Mouse (Mus musculus) brown adipose tissue, adult 24 weeks (tissue): ENCODE data around the gene Fez1. TPM values are rescaled to one million over a fixed set of nuclear protein-coding genes. Genes with fewer than 3 reads are reported as not detected.

Experiments
- H3K27ac ChIP-seq: fragments of 200-500 bp; replicated peaks from 2 replicates; pipeline ENCODE4 v1.5.1; 2012; ENCODE audit warnings: low read depth, mild to moderate bottlenecking, low read length
- H3K4me1 ChIP-seq: fragments of 200-500 bp; 2 replicates; pipeline ENCODE4 v1.6.1; 2012; ENCODE audit warnings: low read length, mixed read lengths; ENCODE audit not compliant: control insufficient read depth, insufficient read depth, insufficient read length
- H3K4me3 ChIP-seq: fragments of 200-500 bp; 2 replicates; pipeline ENCODE4 v1.5.1; 2012; ENCODE audit warnings: low read depth, mild to moderate bottlenecking, low read length, moderate library complexity; ENCODE audit not compliant: insufficient read depth
- polyA plus RNA-seq: library from polyadenylated mRNA; stranded (reverse); fragments of >200 nt; gene quantifications from 2 replicates; pipeline ENCODE4 v1.2.4, GENCODE M21; 2012; ENCODE audit not compliant: missing spikeins, insufficient read depth, insufficient read length

Fez1 gene
- 1.9 and 4.8 TPM in 2 replicates for polyA plus RNA-seq

DNA sequence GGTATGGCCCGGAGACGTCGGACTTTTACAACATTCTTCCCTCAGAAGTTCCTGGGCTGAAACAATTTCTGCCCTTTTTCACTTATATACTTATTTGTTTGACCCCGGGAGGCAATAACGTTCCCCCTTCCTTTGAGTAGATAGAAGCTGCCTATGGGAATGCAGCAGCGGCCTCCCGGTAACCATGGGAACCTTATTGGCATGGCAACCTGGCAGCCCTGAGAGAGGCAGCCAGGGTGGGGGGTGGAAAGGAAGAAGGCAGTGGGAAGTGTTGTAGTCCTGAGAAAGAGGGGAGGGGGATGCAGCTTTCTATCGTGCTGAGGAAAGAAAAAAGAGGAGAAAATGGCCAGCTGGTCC lies at the start of gene Fez1:
Fez1 (plus strand) TSS at position 221 of the 357 bp plus-strand sequence.
- Histone ChIP-seq H3K27ac (no peak within 1 kb of the TSS), H3K4me3 (no peak within 1 kb of the TSS), H3K4me1 (no peaks in the 10 kb centered on the region)

DNA sequence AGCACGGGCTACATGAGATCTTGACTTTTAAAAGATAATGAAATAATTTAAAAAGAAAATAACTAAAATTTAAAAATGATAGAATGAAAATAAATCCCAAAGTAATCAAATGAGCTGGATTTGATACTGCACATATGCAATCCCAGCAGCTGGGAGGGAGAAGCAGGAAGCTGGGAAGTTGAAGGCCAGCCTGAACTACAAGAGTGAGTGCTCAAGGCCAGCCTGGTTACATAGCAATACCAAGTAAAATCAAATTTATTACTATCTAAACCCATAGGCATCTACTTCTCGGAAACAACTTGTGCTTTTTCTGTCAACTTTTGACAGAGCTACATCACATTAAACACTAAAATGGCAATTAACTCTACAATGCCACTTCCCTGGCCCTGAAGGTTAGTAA lies 37.7 kb upstream of the Fez1 start:
- Histone ChIP-seq H3K27ac (no peak overlapping the region), H3K4me3 (no peak overlapping the region), H3K4me1 (no peaks in the 10 kb centered on the region)

DNA sequence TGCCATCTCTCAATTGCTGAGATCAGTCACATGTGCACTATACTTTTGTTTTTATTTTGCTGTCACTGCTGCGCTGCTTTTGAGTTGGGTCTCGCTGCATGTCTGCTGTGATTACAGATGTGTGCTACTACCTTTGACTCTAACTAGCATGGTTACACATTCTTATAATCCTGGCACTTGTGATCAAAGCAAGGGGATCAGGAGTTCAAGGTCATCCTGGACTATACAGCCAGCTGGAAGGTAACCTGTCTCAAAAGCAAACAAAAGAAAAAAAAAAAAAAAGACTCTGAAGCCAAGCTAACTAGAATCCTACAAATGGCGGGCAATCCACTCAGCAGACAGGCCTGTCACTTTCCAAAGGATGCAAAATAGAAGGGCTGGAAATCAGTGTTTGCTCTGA lies 29.5 kb upstream of the Fez1 start:
- H3K4me3 ChIP-seq: no peak overlapping the region

DNA sequence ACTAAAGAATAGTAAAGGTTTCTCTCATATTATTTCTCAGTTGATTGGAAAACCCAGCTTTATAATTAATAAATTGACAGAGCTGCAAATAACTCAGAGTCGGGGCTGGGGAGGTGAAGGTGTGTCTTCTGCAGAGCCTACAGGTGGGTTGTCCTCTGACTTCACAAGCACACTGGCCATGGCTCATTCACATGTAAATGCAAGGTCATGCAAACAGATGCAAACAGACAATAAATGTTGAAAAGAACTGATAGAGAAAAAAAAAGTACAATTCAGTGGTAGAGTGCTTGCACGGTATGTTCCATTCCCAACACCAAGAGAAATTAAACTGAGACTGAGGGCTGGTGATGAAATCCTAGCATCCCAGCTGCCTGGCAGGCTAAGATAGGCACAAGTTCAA lies 27.2 kb upstream of the Fez1 start:
- no peaks in the 10 kb centered on the region; the same call in 1 of the 2 replicates for H3K4me1 ChIP-seq
- H3K27ac ChIP-seq: no peak overlapping the region
- H3K4me3 ChIP-seq: no peak overlapping the region

More for the DNA sequence above, 29.5 kb upstream of the Fez1 start:
- Histone ChIP-seq H3K4me1 (no peaks in the 10 kb centered on the region; the same call in 1 of the 2 replicates), H3K27ac (no peak overlapping the region)

DNA sequence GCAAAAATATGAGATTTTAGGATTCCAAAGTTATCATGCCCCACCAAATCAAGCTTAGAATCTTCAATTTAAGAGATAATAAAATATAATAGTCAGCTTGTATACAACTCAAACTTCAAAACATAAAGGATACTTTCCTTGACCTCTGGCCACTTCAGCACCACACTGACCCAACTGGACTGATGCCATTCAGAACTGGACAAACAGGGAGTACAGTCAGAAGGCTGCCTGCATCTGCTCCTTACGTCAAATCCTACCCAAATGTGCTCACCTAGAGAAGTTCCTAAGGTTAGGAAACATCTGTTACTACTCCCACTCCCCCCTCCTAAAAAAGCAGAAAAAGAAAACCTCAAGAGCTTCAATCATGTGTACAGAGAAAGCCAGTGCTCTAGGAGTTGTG lies 26.1 kb upstream of the Fez1 start:
- 0 out of 2 replicates have a peak overlapping the region, but pooled peaks have one; percentile 39 for H3K27ac ChIP-seq
- H3K4me3 ChIP-seq: no peak overlapping the region
- no peaks in the 10 kb centered on the region; the same call in 1 of the 2 replicates for H3K4me1 ChIP-seq

DNA sequence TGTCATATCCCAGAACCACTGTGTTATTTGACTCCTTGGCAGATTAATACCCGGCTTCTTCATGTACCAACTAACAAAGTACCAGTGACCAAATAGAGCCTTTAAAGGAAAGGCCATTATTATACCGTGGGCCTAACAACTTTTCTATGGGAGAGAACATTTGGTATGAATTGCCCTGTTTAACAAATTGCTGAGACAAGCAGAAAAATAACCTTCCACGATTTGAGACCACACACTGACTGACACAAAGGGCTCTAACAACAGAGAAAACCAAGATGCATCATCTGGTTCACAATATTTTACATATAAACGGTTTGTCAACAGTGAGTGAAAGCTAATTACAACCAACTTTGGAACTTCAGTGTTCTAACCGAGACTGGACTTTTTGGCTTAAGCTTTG lies 25.4 kb upstream of the Fez1 start:
- Histone ChIP-seq H3K27ac (peak overlapping the region; percentile 73; the same call in 1 of the 2 replicates), H3K4me1 (no peaks in the 10 kb centered on the region; the same call in 1 of the 2 replicates), H3K4me3 (peak overlapping the region; percentile 94)

DNA sequence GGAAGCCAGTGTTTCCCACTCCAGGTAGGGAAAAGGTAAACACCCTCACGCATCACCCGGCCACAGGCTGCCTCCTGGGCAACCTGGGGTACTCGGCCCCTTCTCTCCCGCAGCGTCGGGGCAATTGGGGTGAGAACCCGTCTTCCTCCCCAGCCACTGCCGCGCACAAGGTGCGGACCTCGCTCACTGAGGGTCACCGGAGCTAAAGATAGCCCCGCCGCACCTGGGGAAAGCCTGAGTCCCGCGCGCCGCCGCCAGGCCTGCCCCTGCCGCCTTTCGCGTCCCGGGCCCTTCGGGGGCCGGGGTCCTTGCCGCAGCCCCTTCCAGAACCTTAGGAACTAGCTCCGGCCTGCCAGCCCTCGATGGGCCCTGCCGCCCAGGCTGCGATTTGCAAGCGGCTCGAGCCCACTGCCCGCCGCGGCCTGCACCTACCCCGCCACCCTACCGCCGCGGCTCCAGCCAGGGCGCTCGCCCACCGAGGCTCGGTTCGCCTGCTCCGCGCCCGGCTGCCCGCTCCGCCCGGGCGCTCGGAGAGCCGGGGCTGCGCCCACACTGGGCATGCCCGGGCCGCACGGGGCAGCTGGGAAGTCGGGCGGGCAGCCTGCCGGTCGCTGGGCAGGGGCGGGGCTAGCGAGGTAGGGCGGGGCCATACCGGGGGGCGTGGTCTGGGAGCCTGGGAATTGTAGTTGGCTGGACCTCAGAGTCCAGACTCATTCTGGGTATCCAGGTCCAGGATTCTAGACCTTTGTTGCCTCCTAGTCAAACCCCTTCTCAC lies 24.7 kb upstream of the Fez1 start, which contains the start of gene Ei24:
Ei24 (minus strand) TSS at position 613 of the 775 bp plus-strand sequence.
- Histone ChIP-seq H3K4me3 (peak within 1 kb of the TSS; percentile 94), H3K27ac (peak within 1 kb of the TSS; percentile 73), H3K4me1 (no peaks in the 10 kb centered on the region; the same call in 1 of the 2 replicates)

DNA sequence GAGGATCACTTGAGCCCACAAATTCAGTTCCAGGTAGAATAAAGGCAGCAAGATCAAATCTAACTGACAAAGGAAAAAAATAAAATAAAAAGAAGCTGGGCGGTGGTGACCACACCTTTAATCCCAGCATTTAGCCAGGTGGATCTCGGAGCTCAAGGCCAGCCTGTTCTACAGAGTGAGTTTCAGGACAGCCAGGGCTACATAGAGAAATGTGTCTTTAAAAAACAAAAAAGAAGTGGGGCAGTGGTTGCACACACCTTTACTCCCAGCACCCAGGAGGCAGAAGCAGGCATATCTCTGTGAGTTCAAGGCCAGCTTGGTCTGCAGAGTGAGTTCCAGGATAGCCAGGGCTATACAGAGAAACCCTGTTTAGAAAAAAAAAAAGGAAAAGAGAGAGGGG lies 19.7 kb upstream of the Fez1 start:
- no peak overlapping the region for H3K27ac ChIP-seq
- no peak overlapping the region for H3K4me3 ChIP-seq
- H3K4me1 ChIP-seq: no peaks in the 10 kb centered on the region

DNA sequence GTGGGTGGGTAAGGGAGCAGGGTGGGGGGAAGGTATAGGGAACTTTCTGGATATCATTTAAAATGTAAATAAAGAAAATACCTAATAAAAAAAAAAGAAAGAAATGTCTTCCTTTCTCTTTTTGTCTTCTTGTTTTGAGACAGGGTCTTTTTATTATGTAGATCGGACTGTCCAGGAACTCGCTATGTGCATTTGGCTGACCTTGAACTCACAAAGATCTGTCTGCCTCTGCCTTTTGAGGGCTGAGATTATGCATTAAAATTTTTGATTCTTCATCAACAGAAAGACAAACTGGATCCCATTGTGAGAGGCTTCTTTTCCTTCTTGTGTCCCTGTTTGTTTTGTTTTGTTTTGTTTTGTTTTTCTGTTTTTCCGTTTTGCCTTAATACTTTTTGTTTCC lies 18.7 kb upstream of the Fez1 start:
- Histone ChIP-seq H3K4me1 (no peaks in the 10 kb centered on the region), H3K4me3 (no peak overlapping the region), H3K27ac (no peak overlapping the region)

DNA sequence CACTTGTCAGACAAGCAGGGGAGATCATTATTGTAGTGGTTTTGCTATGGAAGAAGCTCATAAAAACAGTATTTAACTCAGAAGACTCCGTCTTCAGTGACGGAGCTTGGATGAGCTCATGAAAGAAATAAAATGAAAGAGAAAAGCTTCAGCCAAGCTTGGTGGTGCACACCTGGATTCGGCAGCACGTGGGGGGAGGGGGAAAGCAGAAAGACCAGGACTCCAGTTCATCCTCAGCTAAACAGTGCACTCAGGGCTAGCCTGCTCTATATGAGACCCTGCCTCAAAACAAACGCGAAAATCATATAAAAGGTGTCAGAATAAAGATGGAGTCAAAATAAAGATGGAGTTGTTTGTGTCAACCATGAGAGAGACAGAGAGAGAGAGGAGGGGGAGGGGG lies 18.3 kb upstream of the Fez1 start:
- Histone ChIP-seq H3K4me3 (no peak overlapping the region), H3K4me1 (no peaks in the 10 kb centered on the region), H3K27ac (no peak overlapping the region)

DNA sequence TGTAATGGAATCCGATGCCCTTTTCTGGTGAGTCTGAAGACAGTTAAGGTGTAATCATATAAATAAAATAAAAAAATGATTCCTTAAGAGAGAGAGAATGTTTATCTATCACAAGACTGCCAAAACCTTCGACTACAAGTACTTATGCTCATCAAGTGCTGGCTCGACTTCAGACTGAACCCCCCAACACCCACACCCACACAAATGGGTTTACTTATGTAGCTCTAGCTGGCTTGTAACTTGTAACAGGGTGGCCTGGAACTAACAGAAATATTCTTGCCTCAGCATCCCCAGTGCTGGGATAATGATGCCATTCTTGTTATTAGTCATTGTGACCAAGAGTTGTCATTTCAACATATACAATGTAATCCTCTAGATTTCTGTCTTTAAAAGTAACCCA lies 17.7 kb upstream of the Fez1 start:
- Histone ChIP-seq H3K4me1 (no peaks in the 10 kb centered on the region), H3K4me3 (no peak overlapping the region), H3K27ac (no peak overlapping the region)

DNA sequence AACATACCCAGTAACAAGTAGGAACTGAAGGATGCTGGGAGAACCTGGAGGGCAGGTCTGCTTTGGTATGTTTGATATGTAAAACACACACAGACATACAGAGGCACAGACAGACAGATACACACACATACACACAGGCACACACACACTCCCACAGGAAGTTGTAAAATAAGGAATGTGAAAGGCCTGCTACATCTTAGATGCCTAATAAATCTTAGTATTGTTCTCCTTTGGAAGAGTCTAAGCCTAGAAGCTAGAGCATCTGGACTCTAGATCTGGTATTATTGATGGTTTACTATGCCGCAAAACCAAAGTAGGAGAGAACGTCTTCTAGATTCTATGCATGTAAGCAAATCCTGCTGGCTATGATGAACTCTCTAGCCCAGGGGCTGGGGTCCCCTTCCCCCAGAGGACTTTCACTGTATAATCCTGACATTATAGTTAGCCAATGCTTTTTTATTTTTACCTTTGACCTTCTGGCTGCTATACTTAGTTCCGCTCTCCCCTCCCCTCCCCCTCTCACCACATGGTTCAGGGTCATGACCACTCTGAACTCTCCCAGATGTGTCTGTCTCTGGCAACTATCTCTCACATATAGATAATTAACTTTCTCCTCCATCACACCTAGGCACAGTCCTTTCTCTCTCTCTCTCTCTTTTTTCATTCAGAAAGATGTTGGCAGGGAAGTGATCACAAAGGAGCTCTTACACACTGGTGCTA lies 16.2 kb upstream of the Fez1 start:
- no peaks in the 10 kb centered on the region for H3K4me1 ChIP-seq
- H3K27ac ChIP-seq: no peak overlapping the region
- H3K4me3 ChIP-seq: no peak overlapping the region

DNA sequence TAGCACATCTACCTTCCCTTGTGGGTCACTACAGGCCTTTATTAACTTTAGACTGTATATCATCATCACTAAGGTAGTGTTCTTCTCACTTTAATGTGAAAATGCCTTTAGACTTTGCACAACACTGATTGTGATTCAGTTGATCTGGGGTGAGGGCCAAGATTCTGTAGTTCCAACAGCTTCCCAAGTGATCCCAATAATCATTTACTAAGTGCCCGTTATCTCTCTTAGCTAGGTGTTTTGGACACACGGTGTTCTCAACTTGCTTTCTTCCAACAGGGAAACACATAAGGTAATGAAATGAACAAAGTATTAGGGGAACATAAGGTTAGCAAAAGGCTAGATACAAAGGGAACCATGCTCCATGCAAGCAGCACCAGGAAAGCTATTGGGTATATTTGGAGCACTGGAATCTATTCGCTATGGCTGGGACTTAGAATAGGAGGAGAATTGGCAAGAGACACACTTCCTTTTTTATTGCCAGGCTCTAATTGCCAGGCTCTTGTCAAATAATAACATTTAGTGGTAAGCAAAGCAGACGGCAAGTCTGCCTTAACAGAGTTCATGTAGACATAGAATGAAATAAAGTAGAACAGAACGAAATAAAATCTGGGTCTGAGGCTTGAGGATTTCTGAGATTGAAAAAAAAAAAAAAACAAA lies 13.4 kb upstream of the Fez1 start:
- Histone ChIP-seq H3K4me3 (no peak overlapping the region), H3K4me1 (no peaks in the 10 kb centered on the region), H3K27ac (no peak overlapping the region)

DNA sequence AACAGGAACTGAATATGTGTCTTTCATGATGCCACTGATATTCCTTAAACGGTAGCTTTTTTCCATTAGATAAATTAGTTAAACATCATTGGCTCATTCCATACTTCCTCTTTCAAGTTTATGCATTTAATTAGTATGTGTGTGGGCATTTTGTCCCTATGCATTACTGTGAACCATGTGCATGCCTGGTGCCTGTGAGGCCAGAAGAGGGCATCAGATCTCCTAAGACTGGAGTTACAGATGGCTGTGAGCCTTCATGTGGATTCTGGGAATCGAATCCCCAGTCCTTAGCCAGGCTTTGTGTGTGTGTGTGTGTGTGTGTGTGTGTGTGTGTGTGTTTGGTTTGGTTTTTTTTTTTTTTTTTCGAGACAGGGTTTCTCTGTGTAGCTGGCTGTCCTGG lies 7.2 kb upstream of the Fez1 start:
- Histone ChIP-seq H3K27ac (no peak overlapping the region), H3K4me1 (no peaks in the 10 kb centered on the region), H3K4me3 (no peak overlapping the region)

DNA sequence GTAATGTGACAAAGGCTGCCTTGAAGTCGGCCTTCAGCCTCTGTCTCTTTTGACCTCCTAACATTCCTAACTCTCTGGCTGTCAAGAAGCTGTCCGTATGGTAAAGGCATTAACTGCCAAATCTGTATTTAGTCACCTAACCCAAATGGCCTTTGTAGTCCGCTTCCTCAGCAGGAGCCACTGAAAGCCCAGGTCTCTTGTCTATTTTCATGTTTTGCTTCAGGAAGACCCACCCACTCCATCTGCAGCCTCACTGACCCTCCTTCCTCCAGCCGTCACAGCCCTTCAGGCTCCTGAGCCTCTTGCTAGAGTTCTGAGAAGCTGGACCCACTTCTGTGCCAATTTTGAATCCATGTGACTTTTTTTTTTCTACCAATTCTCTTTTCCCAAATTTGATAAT lies 2.8 kb upstream of the Fez1 start:
- H3K4me3 ChIP-seq: no peak overlapping the region
- no peaks in the 10 kb centered on the region for H3K4me1 ChIP-seq
- H3K27ac ChIP-seq: peak overlapping the region; percentile 53; the same call in 1 of the 2 replicates
